Mouse (Mus musculus): ENCODE results near the gene Nudt16l1.
A peak's percentile ranks its signal among the peaks of the same experiment; 100 is the strongest.

The Nudt16l1 gene

DNA sequence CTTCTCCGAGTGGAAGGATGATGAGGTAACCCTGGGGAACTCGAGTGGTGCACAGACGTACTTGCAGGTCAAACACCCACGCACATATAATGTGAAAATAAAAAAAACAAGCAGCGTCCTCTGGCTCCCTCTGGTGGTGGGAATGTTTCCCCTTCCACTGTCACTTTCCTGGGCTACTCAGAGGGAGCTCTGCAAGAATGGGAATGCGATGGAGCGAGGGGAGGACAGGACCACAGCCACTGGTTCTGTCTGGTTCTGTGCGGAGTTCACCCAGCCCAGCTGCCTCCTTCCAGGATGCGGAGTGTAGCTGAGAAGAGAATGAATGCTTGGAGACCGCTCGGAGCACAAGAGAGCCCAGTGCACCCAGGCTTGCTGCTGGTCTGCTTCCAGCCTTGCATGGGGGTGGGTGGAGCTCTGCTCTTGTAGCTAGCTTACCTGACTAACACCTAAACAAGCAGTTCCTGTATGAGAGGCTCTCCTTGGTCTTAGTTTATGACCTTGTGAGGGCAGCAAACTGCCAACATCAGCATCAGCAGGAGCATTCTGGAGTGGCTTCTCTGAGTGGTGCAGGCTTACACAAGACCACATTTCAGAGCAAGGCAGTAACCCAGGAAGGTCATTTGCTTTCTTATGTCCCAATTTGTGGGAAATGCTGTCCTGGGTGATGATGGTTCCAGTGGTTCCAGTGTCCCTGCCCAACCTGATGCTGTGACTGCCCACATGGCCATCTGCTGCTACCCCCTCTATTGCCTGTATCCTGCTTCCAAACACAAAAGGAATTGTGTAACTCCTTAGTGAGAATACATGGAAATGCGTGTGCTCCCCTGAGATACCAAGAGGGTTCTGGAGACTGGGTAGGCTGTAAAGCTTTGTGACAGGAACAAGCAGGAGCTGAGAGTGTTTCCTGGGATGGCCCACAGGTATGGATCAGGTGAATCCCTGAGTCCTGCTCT, 24.5 kb upstream of the Nudt16l1 start:
- peak; percentile 87 to 90 for DNase-seq (ENCODE audit: low spot score in 2 of 2)

DNA sequence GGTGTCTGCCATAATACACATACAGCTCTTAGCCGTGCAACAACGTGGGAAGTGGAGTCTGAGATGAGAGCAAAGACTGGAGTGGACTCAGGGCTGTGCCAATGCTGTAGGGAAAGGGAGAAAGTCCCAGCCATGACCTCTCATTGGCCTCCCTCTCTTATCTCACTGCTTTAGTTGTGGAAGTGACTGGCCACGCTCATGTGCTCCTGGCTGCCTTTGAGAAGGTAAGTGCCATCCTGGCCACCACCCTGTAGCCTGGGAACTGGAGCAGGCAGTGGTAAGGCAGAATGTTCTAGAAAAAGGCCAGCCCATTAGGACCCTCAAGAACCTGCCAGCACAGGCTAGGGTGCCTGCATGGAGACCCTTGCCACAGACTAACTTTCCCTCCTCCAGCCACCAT, 22.6 kb upstream of the Nudt16l1 start:
- DNase-seq (ENCODE audit: low spot score in 2 of 2) = no peak

DNA sequence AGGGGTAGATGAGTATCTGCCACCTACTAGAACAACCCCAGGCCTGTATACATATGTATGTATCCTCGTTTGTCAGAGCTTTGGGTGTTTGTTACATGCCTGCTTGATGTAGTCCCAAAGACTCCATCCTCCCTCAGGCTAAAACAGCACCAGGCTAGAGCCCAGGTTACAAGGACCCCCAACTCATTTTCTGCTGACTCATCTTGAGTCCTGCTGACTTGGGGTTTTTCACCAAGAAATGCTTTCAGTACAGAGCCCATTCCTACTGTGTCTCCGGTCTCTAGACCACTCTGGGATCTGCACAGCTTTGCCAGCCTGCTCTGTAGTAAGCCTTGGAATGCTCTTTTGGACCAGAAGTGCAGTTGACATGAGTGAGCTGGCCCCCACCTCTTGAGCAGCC, 22.0 kb upstream of the Nudt16l1 start:
- no peak for DNase-seq (ENCODE audit: low spot score in 2 of 2)

DNA sequence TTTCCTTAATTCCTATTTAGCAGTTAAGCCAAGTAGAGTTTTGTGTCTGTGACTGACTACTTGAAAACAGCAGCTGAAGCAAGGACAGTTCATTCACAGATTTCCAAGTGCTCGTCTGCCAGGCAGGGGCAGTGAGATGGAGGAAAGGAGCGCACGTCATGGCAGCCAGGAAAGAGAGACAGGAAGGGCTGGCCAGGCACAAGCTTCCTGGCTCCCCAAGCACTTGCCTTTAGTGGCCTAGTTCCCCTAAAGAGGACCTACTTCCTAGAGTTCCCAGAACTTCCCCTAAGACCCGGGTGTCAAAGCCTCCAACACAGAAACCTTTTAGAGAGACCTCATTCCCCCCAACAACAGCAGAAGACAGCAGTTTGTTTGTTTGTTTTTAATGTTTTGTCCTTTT, 18.0 kb upstream of the Nudt16l1 start:
- no peak for DNase-seq (ENCODE audit: low spot score in 2 of 2)

DNA sequence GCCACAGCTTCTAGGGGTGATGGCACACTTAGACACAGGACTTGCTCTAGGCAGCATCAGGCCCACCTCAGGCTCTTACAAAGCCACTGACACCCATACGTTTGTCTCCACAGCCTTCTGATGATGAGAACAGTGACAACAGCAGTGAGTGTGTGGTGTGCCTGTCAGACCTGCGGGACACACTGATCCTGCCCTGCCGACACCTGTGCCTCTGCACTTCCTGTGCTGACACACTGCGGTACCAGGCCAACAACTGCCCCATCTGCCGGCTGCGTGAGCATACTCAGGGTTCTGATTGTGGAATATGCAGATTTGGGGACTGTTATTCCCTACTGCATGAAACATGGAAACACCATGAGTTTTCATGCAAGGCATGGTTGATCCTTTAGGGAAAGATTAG, 16.1 kb upstream of the Nudt16l1 start:
- DNase-seq (ENCODE audit: low spot score in 2 of 2) = no peak

DNA sequence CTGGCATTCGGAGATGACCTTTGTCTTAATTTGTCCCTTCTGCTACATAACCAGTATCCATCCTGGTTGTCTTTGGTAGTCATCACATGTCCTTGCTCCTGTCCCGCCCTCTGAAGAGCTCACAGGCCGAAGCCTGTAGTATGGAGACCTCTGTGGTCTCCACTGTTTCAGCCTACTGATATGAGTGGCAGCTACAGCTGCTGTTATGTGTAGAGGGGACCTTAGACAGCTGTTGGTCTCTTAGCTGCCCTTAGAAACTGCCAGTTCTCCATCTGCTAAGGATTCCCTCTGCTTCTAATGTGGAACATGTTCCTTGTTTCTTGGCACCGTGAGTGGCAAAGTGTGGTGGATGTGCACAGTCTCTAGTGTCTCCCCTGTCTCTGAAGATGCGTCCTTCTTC, 14.6 kb upstream of the Nudt16l1 start:
- no peak for DNase-seq (ENCODE audit: low spot score in 2 of 2)

DNA sequence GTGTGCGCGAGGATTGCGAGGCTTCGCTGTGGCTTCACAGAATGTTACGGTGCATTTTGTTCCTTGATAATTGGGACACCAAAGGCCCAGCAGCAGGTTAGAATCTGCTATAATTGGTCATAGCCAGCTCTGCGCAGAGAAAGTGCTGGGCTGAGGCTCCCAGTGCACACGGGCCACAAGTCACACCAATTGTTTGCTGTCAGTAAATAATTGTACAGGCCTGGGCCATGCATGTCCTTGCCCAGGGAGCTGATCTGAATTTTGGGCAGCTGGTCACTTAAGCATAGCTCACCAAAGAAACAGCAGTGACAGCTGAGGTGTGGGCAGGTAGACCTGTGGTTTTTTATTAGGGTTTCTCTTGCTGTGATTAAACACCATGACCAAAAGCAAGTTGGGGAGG, 10.6 kb upstream of the Nudt16l1 start:
- DNase-seq (ENCODE audit: low spot score in 2 of 2) = no peak

DNA sequence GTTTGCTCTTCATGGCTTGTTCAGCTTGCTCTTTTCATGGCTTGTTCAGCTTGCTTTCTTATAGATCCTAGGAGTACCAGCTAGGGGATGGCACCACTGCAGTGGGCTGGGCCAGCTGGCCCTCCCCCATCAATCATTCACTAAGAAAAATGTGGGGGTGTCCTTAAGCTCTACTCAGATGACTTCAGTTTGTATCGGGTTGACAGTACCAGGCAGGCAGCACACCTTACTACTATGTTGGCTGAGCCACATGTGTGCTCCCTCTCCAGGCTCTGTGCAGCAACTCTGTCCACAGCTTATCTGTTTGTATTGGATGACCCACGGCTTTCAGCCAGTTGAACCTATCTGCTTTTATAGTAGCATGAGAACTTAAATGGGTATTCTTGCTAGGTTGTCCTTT, 10.1 kb upstream of the Nudt16l1 start:
- no peak for DNase-seq (ENCODE audit: low spot score in 2 of 2)

DNA sequence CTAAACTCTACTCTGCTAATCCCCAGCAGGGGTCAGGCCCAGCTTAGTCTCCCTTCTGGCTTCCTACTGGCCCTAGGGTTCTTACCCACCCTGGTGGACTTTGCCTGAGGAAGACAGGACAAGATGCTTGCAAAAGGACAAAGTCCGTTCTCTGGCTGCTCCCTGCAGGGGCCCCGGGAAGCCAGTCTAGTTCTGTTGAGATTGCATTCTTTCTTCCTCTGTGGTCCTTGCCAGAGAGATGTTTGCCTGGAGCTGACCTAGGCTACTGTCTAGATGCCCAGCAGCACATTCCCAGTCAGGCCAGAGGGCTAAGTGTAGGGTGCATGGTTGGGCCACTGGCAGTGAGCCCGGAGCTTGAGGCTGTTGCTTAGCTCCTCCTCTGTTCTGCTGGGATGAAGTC, 6.1 kb upstream of the Nudt16l1 start:
- no peak for DNase-seq (ENCODE audit: low spot score in 2 of 2)

DNA sequence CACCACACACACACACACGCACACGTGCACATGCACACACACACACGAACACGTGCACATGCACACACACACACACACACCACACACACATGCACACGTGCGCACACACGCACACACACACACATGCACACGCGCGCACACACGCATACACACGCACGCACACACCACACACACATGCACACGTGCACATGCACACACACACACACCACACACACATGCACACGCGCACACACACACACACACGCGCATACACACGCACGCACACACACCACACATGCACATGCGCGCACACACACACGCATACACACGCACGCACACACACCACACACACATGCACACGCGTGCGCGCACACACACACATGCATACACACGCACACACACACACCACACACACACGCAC, 3.1 kb upstream of the Nudt16l1 start:
- DNase-seq (ENCODE audit: low spot score in 2 of 2) = no peak

DNA sequence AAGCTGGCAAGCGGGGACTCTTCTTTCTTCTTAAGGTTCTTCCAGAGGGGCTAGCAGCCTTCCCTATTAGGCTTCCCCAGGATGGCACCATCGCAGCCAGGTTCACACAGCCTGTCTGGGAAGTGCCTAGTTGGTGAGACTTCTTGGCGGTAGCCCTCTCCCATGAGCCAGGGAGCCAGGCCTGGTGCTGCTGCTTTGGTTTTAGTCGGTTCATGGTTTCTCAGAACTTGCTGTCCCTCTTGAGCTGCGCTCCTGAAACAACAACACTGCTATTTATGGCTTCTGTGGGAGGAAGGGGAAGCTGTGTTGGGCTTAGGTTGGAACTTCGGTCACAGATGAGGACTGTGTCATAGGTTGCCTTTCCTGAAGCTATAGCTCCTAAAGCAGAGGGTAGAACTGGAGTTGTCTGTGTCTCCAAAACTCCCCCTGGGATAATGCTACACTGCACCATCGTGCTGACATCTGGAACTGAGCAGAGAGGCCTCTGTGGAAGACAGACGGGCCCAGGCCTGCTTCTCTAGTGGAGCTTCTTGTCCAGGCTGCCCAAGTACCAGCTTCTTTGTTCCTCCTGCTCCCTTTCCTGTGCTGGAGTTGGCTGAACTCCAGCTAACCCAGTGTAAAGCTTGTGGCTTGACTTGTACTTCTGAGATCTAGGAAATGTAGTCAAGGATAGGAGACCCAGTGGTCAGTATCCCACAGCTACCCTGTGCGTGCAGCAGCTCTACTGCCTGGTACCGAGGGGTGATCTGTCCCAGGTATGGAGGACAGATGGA, 2.4 kb upstream of the Nudt16l1 start:
- DNase-seq (ENCODE audit: low spot score in 2 of 2) = no peak

DNA sequence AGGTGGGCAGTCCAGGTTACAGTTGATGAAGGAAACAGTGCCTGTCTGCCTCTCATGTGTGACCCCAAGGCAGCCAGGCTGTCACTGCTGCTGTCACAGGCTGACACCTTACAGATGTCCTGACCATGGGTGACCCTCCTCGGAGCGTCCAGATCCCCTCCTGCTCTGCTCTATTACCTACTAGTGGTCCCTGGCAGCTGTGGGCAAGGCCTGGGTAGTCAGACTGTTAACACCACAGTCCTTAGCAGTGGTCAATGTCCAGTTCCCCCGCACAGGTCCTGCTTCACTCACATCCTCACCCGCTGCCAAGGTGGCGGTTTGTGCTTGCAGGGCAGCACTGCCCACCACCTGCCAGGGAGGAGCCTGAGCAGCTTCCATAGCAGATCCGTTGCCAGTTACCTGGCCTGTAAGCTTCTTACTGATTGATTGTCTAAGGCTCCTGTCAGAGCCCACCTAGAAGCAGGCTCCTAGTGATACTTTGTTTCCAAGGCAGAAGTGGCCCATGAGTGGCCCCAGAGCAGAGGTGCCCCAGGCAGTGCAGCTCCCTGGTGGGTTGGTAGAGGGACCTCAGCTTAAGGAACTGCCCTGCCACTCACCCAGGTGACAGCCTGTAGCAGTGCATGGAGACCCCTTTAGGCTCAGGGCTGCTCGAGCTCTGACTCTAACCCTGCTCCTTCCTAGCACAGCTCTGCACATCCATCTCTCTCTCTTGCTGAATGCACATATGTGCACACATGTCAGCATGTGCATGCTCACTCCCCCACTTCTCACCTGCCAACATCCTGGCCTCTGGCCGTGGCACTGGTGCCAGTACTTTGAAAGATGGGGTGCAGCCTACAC, 990 bp upstream of the Nudt16l1 start:
- DNase-seq (ENCODE audit: low spot score in 2 of 2) = no peak

DNA sequence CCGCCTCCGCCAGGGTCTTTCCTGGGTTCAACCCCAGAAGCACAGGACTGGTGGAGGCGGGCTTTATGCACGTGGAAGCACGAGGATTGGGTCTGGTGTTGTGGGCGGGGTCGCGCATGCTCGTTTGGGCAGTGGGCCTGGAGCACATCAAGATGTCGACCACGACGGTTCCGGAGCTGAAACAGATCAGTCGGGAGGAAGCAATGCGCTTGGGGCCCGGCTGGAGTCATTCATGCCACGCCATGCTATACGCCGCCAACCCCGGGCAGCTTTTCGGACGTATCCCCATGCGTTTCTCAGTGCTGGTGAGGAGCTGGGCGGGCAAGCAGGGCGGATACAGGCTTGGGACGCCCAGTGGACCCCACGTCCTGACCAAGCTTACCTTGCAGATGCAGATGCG, 428 bp downstream of the Nudt16l1 start:
- peak; percentile 94 for DNase-seq (ENCODE audit: low spot score in 2 of 2)

DNA sequence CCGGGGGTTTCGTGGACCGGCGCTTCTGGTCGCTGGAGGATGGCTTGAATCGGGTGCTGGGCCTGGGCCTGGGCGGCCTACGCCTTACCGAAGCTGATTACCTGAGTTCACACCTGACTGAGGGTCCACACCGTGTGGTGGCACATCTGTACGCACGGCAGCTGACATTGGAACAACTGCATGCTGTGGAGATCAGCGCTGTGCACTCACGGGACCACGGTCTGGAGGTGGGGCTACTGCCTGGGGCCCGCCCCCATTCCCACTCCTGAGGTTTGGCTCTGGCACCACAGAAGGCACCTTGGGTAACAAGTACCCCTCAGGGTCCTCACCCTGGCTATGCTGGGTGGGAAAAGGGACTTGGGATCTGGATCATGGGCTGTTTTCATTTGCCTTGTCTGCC, 851 bp downstream of the Nudt16l1 start:
- DNase-seq (ENCODE audit: low spot score in 2 of 2) = peak in 1 of 2 experiments; percentile 36

DNA sequence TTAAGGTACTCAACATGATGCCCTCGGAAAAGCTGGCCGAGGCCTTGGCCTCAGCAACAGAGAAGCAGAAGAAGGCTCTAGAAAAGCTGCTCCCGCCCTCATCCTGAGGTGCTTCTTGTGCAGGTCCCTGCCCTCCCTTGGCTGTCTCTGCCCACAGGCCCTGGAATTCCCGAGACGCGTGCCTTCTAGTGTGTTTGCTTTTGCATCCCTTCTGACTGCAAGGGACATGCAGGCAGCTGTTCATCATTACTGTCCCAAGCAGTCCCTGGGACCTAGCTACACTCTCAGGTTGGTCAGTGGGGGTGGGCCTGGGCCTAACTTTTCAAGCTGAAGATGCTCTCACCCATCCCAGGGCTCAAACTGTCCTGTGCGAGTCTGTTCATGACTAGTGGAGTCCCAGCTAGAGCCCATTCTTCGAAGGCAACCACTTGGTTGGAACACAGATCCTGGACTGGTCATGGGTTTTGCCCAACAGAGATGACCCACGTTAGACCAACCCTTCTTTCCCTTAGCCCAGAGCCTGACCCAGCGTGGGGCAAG, 1.8 kb downstream of the Nudt16l1 start:
- DNase-seq (ENCODE audit: low spot score in 2 of 2) = no peak

DNA sequence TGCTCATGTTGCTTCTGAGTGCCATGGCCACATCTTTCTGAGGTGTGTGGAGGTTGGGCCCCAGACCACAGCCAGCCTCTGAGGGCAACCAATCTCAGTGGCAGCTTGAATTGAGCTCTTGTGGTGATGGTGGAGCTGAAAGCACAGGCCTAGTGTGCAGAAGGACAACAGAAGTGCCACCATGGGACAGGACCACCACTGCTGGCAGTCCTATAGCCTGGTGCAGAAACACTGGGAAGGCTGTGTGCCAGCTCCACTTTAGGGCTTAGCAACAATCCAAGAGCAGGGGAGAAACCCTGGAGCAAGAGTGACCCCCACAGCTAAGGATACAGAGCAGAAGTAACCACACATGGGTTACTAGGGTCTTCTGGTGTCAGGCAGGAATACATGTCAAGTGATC, 2.5 kb downstream of the Nudt16l1 start:
- DNase-seq (ENCODE audit: low spot score in 2 of 2) = no peak

DNA sequence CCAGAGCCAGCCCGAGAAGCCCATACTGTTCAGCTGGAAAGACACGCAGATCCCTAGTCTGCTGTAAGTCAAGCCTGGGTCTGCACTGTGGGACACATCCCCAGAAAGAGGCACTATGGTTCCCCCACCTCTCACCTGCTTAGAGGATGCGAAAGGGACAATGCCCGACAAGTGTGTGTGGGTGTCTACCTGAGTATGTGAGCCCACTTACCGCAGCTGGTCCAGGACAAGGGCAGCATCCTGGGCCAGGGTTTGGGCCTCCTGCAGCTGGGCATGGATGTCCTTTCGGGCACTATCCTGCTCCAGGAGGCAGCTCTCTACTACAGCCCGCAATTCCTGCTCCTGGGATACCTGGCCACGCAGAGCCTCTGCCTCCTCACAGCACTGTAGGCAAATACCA, 4.3 kb downstream of the Nudt16l1 start:
- DNase-seq (ENCODE audit: low spot score in 2 of 2) = no peak

DNA sequence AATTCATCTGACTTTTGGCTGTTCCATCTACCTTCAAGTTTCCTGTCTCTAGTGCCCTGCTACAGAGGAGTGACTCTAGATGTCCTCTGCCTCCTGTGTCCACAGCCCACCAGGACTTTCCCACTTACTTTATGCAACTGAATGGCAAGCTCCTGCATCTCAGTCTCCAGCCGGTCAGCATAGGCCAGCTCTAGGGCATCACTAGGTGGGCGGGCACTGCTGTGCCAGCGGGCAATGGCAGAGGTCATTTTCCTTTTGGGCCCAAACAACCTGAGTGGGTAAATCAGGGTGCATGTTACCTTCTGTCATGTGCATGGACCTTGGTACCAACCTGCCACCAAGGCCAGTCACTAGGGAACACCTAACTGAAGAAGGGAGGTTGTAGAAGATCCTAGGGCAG, 4.9 kb downstream of the Nudt16l1 start:
- DNase-seq (ENCODE audit: low spot score in 2 of 2) = no peak

DNA sequence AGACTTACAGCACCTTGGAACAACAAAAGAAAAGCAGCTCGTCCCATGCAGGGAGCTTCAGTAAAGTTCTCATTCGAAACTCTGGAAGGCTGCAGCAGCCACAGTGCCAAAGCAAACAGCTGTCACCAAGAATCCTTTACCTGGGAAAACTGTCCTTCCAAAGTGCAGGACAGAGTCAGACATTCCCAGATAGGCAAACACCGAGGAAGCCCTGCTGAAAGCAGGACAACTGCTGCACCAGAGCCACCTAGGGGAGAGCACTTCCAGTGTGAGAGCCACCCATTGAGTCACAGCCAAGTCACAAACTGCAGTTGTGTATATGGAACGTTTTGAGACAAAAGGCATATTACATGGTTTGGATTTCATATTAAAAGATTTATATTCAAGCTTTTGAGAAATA, 6.9 kb downstream of the Nudt16l1 start:
- no peak for DNase-seq (ENCODE audit: low spot score in 2 of 2)

DNA sequence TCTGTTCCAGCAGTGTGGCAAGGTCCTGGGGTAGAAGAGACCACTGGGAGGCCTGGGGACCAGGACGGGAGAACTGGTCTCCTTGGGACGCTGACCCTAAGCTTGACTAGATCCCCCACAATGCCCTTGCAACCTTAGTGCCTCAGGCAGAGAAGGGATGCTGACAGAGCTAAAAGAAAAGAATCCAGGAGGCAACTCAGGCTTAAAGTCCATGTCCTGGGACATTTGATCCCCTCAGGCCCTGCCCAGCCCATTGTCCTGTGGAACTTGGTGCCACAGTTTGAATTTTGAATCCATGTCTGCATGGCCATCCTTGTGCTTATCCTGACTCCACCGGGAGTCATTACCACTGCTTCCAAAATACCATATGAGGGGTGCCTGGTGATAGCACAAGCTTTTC, 7.6 kb downstream of the Nudt16l1 start:
- no peak for DNase-seq (ENCODE audit: low spot score in 2 of 2)

DNA sequence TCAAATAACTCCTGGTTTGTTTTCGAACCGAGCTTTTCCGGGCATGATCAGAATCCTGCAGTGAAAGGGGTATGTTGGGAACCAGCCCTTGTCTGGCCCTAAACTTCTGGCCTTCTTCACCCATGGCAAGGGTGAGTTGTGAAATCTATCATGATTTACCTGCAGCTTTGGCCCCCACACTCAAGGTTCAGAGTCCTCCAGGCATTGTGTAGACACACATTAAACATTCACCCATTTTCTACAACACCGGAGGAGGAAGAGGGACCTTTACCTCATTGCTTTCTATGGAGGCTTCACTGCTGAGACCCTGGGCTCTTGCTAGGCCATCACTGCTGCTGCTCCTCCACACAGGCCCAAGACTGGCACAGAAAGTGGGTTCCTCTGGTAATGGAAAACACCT, 8.8 kb downstream of the Nudt16l1 start:
- no peak for DNase-seq (ENCODE audit: low spot score in 2 of 2)

DNA sequence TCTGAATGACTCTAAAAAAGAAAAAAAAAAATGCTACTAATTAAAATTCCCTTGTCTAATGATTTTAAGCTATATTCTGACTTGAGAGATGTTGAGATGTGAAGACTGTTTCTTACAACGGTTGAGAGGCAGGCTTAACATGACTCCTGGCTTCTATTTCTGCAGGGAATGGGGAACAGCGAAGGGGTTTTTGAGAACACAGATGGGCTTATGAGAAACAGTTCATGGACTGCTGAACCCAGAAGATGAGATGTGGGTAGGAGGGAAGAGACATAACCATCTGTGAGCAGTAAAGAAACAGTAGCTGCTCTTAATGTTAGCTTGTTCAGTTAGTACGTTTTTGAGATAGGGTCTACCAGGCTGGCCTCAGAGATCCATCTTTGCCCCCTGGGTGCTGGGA, 18.0 kb downstream of the Nudt16l1 start:
- no peak for DNase-seq (ENCODE audit: low spot score in 2 of 2)
